Mouse (Mus musculus): ENCODE data around the gene Clrn3.
"Not testable (repeated sequence)": the region's sequence is repeated elsewhere in the genome, so short reads cannot be mapped to it uniquely, and the experiment has no call there.

Clrn3 gene

GRCm38 (mm10) chr7:135528515-135528914 is at the start of gene Clrn3:
Gene Clrn3 (minus strand): TSS chr7:135528654.
- DNase-seq (ENCODE audit: low spot score in 2 of 2), result no peak

GRCm38 (mm10) chr7:135576329-135576728 is 47.9 kb upstream of the Clrn3 start:
- DNase-seq (ENCODE audit: low spot score in 2 of 2), result no peak

GRCm38 (mm10) chr7:135575319-135576069 is 47.0 kb upstream of the Clrn3 start:
- not testable (repeated sequence) for DNase-seq (ENCODE audit: low spot score in 2 of 2)

GRCm38 (mm10) chr7:135571951-135572559 is 43.6 kb upstream of the Clrn3 start:
- no peak for DNase-seq (ENCODE audit: low spot score in 2 of 2)

- DNase-seq (ENCODE audit: low spot score in 2 of 2), result no peak
These were observed 42.9 kb upstream of the Clrn3 start for GRCm38 (mm10) chr7:135571392-135571791.

- no peak for DNase-seq (ENCODE audit: low spot score in 2 of 2)
These were observed 40.1 kb upstream of the Clrn3 start for GRCm38 (mm10) chr7:135568550-135568949.

- DNase-seq (ENCODE audit: low spot score in 2 of 2), result no peak
These were observed 39.1 kb upstream of the Clrn3 start for GRCm38 (mm10) chr7:135567582-135567981.

- DNase-seq (ENCODE audit: low spot score in 2 of 2), result no peak
These were observed 37.6 kb upstream of the Clrn3 start for GRCm38 (mm10) chr7:135566013-135566412.

- no peak for DNase-seq (ENCODE audit: low spot score in 2 of 2)
These were observed 35.6 kb upstream of the Clrn3 start for GRCm38 (mm10) chr7:135564022-135564421.

GRCm38 (mm10) chr7:135560280-135560679 is 31.8 kb upstream of the Clrn3 start:
- no peak for DNase-seq (ENCODE audit: low spot score in 2 of 2)

- DNase-seq (ENCODE audit: low spot score in 2 of 2), result no peak
These were observed 28.4 kb upstream of the Clrn3 start for GRCm38 (mm10) chr7:135556663-135557402.

GRCm38 (mm10) chr7:135553550-135553949 is 25.1 kb upstream of the Clrn3 start:
- no peak for DNase-seq (ENCODE audit: low spot score in 2 of 2)

GRCm38 (mm10) chr7:135551547-135551946 is 23.1 kb upstream of the Clrn3 start:
- DNase-seq (ENCODE audit: low spot score in 2 of 2), result no peak

- no peak for DNase-seq (ENCODE audit: low spot score in 2 of 2)
These were observed 20.0 kb upstream of the Clrn3 start for GRCm38 (mm10) chr7:135548434-135548833.

- no peak for DNase-seq (ENCODE audit: low spot score in 2 of 2)
These were observed 18.1 kb upstream of the Clrn3 start for GRCm38 (mm10) chr7:135546530-135546929.

- DNase-seq (ENCODE audit: low spot score in 2 of 2), result no peak
These were observed 17.5 kb upstream of the Clrn3 start for GRCm38 (mm10) chr7:135545957-135546356.

- no peak for DNase-seq (ENCODE audit: low spot score in 2 of 2)
These were observed 15.9 kb upstream of the Clrn3 start for GRCm38 (mm10) chr7:135544321-135544720.

- DNase-seq (ENCODE audit: low spot score in 2 of 2), result peak in 1 of 2 experiments; percentile 44
These were observed 14.6 kb upstream of the Clrn3 start for GRCm38 (mm10) chr7:135543033-135543432.

- no peak for DNase-seq (ENCODE audit: low spot score in 2 of 2)
These were observed 13.8 kb upstream of the Clrn3 start for GRCm38 (mm10) chr7:135542235-135542634.

- no peak for DNase-seq (ENCODE audit: low spot score in 2 of 2)
These were observed 11.0 kb upstream of the Clrn3 start for GRCm38 (mm10) chr7:135539429-135539828.

- peak; percentile 69 to 72 for DNase-seq (ENCODE audit: low spot score in 2 of 2)
These were observed 9.7 kb upstream of the Clrn3 start for GRCm38 (mm10) chr7:135537948-135538741.

All from right cerebral cortex, postnatal 10 days (tissue).